ENCODE assay signal across 8 mouse cellular contexts in the genomic region with DNA sequence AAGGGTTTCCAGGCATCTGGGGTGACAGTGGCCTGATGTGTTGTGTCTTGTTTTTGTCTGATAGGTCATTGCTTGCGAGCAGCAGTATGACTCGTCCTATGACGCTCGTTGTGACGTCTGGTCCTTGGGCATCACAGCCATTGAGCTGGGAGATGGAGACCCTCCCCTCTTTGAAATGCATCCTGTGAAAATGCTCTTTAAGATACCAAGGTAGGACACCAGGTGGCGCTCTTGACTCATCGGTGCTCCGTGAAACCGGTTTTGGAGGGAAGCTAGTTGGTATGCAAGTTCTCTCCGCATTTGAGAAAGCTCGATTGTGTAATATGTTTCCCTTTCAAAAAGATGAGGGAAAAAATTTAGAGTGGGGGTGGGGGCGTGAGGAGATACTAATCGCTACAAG.
DNase-seq lines count a peak whose midpoint lies in the region; ATAC-seq and TF ChIP-seq lines count a peak whose summit lies in the region.

No protein-coding gene starts in this region.

- no peaks in the 10 kb centered on the region for H3K4me1 ChIP-seq in bone marrow, adult 2 months (ENCODE audit: control insufficient read depth, insufficient read depth, low read length)
- peaks cover 15% of the 10 kb centered on the region for H3K4me1 ChIP-seq in embryonic facial prominence, embryonic 15.5 days
- peaks cover 7% of the 10 kb centered on the region for H3K4me1 ChIP-seq in heart, embryonic 13.5 days
- no peaks in the 10 kb centered on the region for H3K4me1 ChIP-seq in kidney, postnatal 0 days (replicated peaks; ENCODE audit: insufficient read depth, low read length)
- no peaks in the 10 kb centered on the region for H3K4me1 ChIP-seq in liver, embryonic 11.5 days (replicated peaks; ENCODE audit: control insufficient read depth, insufficient read depth, low read length)
- peaks cover 11% of the 10 kb centered on the region for H3K4me1 ChIP-seq in neural tube, embryonic 12.5 days
- no peaks in the 10 kb centered on the region for H3K4me1 ChIP-seq in stomach, postnatal 0 days (replicated peaks; ENCODE audit: control insufficient read depth, insufficient read depth)

- no peak overlapping the region for H3K4me3 ChIP-seq in bone marrow, adult 2 months (replicated peaks; ENCODE audit: control insufficient read depth, low read depth, low read length)
- H3K4me3 ChIP-seq in embryonic facial prominence, embryonic 15.5 days (replicated peaks): peak overlapping the region; percentile 16
- H3K4me3 ChIP-seq in heart, embryonic 13.5 days: peak overlapping the region; percentile 17; the same call in 1 of the 2 replicates
- H3K4me3 ChIP-seq in kidney, postnatal 0 days (replicated peaks; ENCODE audit: low read depth, low read length): no peak overlapping the region
- H3K4me3 ChIP-seq in liver, embryonic 11.5 days (ENCODE audit: low read depth, low read length): no peak overlapping the region
- H3K4me3 ChIP-seq in neural tube, embryonic 12.5 days: no peak overlapping the region
- no peak overlapping the region for H3K4me3 ChIP-seq in stomach, postnatal 0 days (ENCODE audit: low read depth, low read length)

- TF ChIP-seq EP300 in stomach, postnatal 0 days (optimal IDR thresholded peaks at IDR 0.05): no peak

- 1% methylated on average over 13 of the region's 13 CpGs for WGBS in bone marrow, adult 2 months
- under 1% methylated on average over 13 of the region's 13 CpGs for WGBS in embryonic facial prominence, embryonic 15.5 days
- 2% methylated on average over 13 of the region's 13 CpGs for WGBS in heart, embryonic 13.5 days
- WGBS in kidney, postnatal 0 days: under 1% methylated on average over 13 of the region's 13 CpGs
- 3% methylated on average over 13 of the region's 13 CpGs for WGBS in liver, embryonic 11.5 days
- under 1% methylated on average over 13 of the region's 13 CpGs for WGBS in neural tube, embryonic 12.5 days
- WGBS in stomach, postnatal 0 days: under 1% methylated on average over 13 of the region's 13 CpGs

- no peak for TF ChIP-seq POLR2A in bone marrow, adult 2 months (IDR thresholded peaks at IDR 0.05; ENCODE audit: borderline replicate concordance, control insufficient read depth, low read depth, low read length)

- DNase-seq in A20 (ENCODE audit: low read depth, low spot score): peak; percentile 81
- DNase-seq in kidney, postnatal 0 days (ENCODE audit: low spot score): peak; percentile 92
- DNase-seq in liver, embryonic 11.5 days (ENCODE audit: low spot score): peak; percentile 62
- peak; percentile 77 for DNase-seq in stomach, postnatal 0 days (ENCODE audit: low spot score)

- ATAC-seq in embryonic facial prominence, embryonic 15.5 days (ENCODE audit: insufficient number of reproducible peaks, low FRiP score, low TSS enrichment, low read depth): peak; percentile 54
- ATAC-seq in heart, embryonic 13.5 days (ENCODE audit: extremely low read depth, insufficient number of reproducible peaks, low FRiP score, low TSS enrichment): no peak
- ATAC-seq in kidney, postnatal 0 days (replicated peaks; ENCODE audit: low FRiP score, low read depth): 0 out of 2 replicates have a peak, but pooled peaks have one; percentile 57
- ATAC-seq in liver, embryonic 11.5 days (replicated peaks; ENCODE audit: low FRiP score): no peak
- peak; percentile 91 for ATAC-seq in neural tube, embryonic 12.5 days (ENCODE audit: low FRiP score, low read depth)
- 0 out of 2 replicates have a peak, but pooled peaks have one; percentile 24 for ATAC-seq in stomach, postnatal 0 days (ENCODE audit: low FRiP score, low TSS enrichment)

- H3K4me2 ChIP-seq in embryonic facial prominence, embryonic 15.5 days (replicated peaks): peak overlapping the region; percentile 38
- H3K4me2 ChIP-seq in heart, embryonic 13.5 days: peak overlapping the region; percentile 53
- H3K4me2 ChIP-seq in kidney, postnatal 0 days (ENCODE audit: low read length): peak overlapping the region; percentile 34; the same call in 1 of the 2 replicates
- H3K4me2 ChIP-seq in liver, embryonic 11.5 days: peak overlapping the region; percentile 18; the same call in 1 of the 2 replicates
- peak overlapping the region; percentile 52 for H3K4me2 ChIP-seq in neural tube, embryonic 12.5 days (replicated peaks)
- H3K4me2 ChIP-seq in stomach, postnatal 0 days (replicated peaks; ENCODE audit: low read depth): peak overlapping the region; percentile 18; the same call in 1 of the 2 replicates

- H3K27me3 ChIP-seq in embryonic facial prominence, embryonic 15.5 days: 0 out of 2 replicates have a peak, but pooled peaks cover 2% of the 10 kb centered on the region
- H3K27me3 ChIP-seq in heart, embryonic 13.5 days (replicated peaks): peaks cover 74% of the 10 kb centered on the region
- no peaks in the 10 kb centered on the region for H3K27me3 ChIP-seq in kidney, postnatal 0 days (ENCODE audit: insufficient read depth, low read length)
- H3K27me3 ChIP-seq in liver, embryonic 11.5 days (replicated peaks; ENCODE audit: control insufficient read depth, insufficient read depth, low read length): peaks cover 15% of the 10 kb centered on the region
- H3K27me3 ChIP-seq in neural tube, embryonic 12.5 days (replicated peaks): no peaks in the 10 kb centered on the region
- no peaks in the 10 kb centered on the region for H3K27me3 ChIP-seq in stomach, postnatal 0 days (ENCODE audit: control insufficient read depth, insufficient read depth, low read length)

- H3K27ac ChIP-seq in bone marrow, adult 2 months (ENCODE audit: control insufficient read depth, insufficient read depth, low read depth, low read length, poor library complexity): no peak overlapping the region
- no peak overlapping the region for H3K27ac ChIP-seq in embryonic facial prominence, embryonic 15.5 days (replicated peaks)
- H3K27ac ChIP-seq in heart, embryonic 13.5 days (replicated peaks): no peak overlapping the region
- H3K27ac ChIP-seq in kidney, postnatal 0 days: no peak overlapping the region
- H3K27ac ChIP-seq in liver, embryonic 11.5 days (ENCODE audit: low read depth, low read length): no peak overlapping the region
- no peak overlapping the region for H3K27ac ChIP-seq in neural tube, embryonic 12.5 days
- H3K27ac ChIP-seq in stomach, postnatal 0 days (replicated peaks): no peak overlapping the region

- peak; percentile 83 for TF ChIP-seq CTCF in bone marrow, adult 2 months (IDR thresholded peaks at IDR 0.05; ENCODE audit: control insufficient read depth, insufficient read depth, low read length)
- peak; percentile 92 for TF ChIP-seq CTCF in kidney, postnatal 0 days (IDR thresholded peaks at IDR 0.05; ENCODE audit: low read depth)
- peak; percentile 93 for TF ChIP-seq CTCF in stomach, postnatal 0 days (IDR thresholded peaks at IDR 0.05; ENCODE audit: low read depth)

- no peaks in the 10 kb centered on the region for H3K36me3 ChIP-seq in embryonic facial prominence, embryonic 15.5 days
- no peaks in the 10 kb centered on the region for H3K36me3 ChIP-seq in heart, embryonic 13.5 days
- H3K36me3 ChIP-seq in kidney, postnatal 0 days (ENCODE audit: insufficient read depth, low read length): no peaks in the 10 kb centered on the region
- H3K36me3 ChIP-seq in liver, embryonic 11.5 days (ENCODE audit: control insufficient read depth, insufficient read depth, low read length): no peaks in the 10 kb centered on the region
- no peaks in the 10 kb centered on the region for H3K36me3 ChIP-seq in neural tube, embryonic 12.5 days
- no peaks in the 10 kb centered on the region for H3K36me3 ChIP-seq in stomach, postnatal 0 days (ENCODE audit: control insufficient read depth, insufficient read depth, low read length)

- no peaks in the 10 kb centered on the region for H3K9me3 ChIP-seq in embryonic facial prominence, embryonic 15.5 days (replicated peaks)
- no peaks in the 10 kb centered on the region for H3K9me3 ChIP-seq in heart, embryonic 13.5 days
- no peaks in the 10 kb centered on the region for H3K9me3 ChIP-seq in kidney, postnatal 0 days (replicated peaks; ENCODE audit: low read length)
- no peaks in the 10 kb centered on the region for H3K9me3 ChIP-seq in liver, embryonic 11.5 days (ENCODE audit: control insufficient read depth, low read length)
- H3K9me3 ChIP-seq in neural tube, embryonic 12.5 days: no peaks in the 10 kb centered on the region
- no peaks in the 10 kb centered on the region for H3K9me3 ChIP-seq in stomach, postnatal 0 days (ENCODE audit: control insufficient read depth, low read length)

- no peak overlapping the region for H3K9ac ChIP-seq in embryonic facial prominence, embryonic 15.5 days
- H3K9ac ChIP-seq in heart, embryonic 13.5 days: no peak overlapping the region
- no peak overlapping the region for H3K9ac ChIP-seq in kidney, postnatal 0 days (ENCODE audit: low read depth, low read length)
- no peak overlapping the region for H3K9ac ChIP-seq in liver, embryonic 11.5 days (ENCODE audit: low read depth, low read length)
- H3K9ac ChIP-seq in neural tube, embryonic 12.5 days: no peak overlapping the region
- no peak overlapping the region for H3K9ac ChIP-seq in stomach, postnatal 0 days (ENCODE audit: low read length)

Comparison
In these comparisons a context has a peak if more than half of its experiments do, and no peak if none do; other contexts are left out.
1. H3K4me3 ChIP-seq: peak in embryonic facial prominence, embryonic 15.5 days (single experiment) and heart, embryonic 13.5 days (single experiment); none in bone marrow, adult 2 months (single experiment), kidney, postnatal 0 days (single experiment), liver, embryonic 11.5 days (single experiment), neural tube, embryonic 12.5 days (single experiment) and stomach, postnatal 0 days (single experiment).
2. ATAC-seq: peak in embryonic facial prominence, embryonic 15.5 days (single experiment), kidney, postnatal 0 days (single experiment), neural tube, embryonic 12.5 days (single experiment) and stomach, postnatal 0 days (single experiment); none in heart, embryonic 13.5 days (single experiment) and liver, embryonic 11.5 days (single experiment).
3. Peak in every context shown above with its lines, with median percentiles within 50 percentile points of each other: DNase-seq, CTCF ChIP-seq and H3K4me2 ChIP-seq.